Mouse (Mus musculus): ENCODE data around the gene Ngf.

Gene Ngf

DNA sequence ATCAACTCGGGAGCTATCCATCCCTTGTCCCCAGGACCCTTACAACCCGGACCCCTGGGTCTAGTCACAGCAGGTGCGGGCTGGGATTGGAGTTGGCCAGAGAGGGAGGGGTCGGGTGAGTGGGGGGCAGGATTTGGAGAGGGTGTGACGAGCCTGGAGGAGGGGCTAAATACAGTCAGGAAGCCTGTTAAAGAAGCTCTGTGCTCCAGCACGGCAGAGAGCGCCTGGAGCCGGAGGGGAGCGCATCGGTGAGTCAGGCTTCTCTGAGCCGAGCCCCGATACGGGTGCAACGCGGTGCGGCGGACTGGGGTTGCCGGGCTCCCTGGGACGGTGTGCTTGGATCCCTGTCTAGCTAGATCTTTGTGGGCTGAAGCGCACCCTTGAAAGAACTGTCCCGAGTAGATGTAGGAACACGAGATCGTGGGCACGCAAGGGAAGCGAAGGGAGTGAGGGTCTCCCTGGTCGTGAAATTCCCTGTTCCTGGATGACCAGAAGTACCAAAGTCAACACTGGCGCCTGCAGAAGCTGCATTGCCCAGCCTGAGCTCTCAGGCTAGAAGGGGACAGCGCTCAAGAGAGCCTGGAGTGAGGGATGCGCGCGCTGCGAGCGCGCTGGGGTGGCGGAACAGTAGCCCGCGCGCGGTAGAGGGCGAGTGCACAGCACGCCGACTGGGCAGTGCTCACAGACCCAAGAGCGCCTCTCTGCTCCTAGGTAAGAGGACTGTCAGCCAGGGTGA is at the start of gene Ngf:
Ngf (plus strand) TSS at position 207 of the 736 bp plus-strand sequence.
- no peak for DNase-seq

DNA sequence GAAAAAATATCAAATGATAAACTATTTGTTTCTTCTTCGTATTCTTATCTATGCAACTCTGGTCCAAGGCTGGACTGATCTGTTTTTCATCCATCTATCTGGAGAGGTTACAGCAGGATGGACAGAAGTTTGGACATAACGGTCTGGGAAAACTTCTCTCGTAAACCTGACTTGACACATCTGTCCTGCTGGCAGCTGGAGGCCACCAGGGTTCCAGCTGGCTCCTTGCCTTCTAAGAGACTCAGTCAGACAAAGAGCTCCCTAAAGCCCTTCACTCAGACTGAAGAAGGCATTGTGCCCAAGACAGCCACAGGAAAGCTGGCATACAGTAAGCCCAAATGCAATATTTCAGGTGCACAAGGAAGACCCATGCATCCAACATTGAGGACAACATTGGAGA is 24.2 kb upstream of the Ngf start:
- DNase-seq: no peak

DNA sequence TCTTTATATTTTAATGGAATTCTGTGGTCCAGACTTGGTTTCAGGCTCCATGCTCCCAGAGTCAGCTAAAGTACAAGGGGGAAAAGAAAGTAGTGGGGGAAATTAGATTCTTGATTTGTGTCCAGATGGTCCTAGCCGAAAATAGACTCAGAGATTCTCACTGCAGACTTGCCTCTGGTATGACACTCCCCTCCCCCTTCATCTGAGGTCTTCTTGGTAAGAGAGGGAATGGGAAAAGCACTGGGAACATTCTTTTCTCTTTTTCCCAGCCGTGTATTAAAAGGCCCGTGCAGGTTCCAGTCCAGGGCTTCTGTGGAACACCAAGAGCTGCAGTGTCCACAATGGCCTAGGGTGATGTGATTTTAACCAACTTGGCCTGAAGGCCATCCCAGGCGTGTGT is 23.0 kb upstream of the Ngf start:
- DNase-seq: no peak

DNA sequence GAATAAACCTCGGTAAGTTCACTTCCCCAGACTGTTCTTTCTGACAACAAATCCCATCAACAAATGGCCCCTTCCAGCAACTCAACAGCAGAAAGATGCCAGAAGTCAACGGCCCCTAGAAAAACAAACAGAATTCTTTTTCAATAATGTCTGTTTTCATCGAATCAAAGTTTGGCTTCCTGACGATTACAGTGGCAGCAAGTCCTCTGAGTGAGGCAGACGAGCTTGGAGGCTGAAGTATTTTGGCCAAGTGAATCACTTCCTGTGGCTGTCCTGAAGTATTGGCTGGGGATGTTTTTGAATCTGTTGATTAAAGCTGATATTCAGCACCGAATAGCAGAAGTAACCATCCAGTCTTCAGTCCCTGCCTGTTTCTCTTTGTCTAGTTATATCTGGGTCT is 15.2 kb upstream of the Ngf start:
- DNase-seq: no peak

DNA sequence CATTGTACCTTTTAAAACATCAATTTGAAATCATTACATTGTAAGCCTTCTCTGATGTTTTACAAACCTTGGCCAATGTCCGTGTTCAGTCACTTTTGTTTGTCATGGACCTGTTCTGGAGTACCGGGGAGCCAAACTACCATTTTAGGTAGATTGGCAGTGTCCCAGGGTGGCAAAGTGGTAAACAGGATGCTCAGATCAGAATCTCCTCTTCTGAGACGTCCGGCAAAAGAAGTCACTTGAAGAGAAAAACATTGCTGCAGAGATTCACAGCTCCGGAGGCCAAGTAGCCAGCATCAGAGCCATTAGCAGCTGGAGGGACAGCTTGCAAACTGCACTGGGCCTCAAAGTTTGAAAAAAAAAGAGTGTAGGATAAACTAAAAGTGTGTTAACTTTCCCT is 9.2 kb upstream of the Ngf start:
- no peak for DNase-seq

DNA sequence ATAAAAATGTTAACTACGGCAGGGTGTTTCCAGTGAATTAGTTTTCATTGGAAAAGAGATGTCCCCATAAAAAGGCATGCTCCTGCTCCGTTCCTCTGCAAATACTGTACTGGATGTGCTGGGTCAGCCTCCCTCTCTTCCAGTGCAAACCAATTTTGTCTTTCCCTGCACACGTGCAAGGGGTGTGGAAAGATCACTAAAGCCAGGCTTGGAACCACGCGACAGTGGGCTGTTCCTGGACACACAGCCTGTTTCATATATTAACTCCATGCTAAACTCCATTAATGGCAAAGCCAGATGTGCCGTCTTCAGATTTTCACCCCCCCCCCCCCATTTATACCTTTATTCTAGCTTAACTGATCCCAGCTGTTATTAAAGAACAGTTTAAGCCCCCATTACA is 8.7 kb upstream of the Ngf start:
- DNase-seq: no peak

DNA sequence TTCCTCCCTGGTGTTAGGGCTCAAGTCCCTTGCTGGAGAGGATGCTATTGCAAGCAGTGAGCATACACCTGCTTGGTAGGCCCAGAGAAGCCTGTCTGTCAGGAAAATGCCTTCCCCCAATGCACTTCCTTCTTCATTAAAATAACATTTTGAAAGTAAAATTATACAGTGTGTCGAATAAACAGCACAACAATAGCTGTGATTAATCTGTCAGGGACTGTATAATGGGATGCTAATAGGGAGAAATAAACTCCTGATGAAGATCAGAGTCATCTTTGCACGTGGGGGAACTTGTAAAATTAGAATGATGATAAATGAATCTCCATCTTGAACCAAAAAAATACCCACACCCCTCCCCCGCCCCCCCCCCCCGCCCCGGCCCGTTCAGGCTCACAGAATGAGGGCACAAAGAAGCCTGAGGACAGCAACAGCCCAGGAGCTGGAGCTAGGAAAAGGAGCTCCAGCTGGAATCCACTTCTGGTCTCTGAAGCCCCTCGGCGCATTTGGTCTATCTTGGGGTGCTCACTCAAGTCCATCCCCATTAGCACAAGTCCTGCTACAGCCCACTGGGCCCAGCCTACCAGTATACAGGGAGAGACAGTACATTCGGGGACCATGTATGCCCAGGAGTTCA is 6.9 kb upstream of the Ngf start:
- DNase-seq: no peak

DNA sequence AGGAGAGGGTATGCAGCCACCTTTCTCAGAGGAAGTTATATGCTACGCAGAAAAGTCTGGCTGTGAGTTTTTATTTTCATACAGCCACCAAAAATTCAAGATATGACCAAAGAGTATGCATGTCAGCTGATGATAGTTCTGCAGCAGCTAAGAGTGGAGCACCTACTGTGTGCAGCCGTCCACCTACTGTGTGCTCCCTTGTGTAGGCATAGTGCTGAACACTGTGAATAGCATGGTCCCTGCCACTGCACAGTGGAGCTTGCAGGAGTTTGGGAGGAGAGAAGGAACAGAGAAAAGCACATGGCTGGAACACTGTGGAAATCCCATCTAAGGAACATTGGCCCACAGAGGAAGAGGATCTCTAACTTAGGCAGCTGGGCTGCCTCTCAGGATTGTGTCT is 6.4 kb upstream of the Ngf start:
- DNase-seq: no peak

DNA sequence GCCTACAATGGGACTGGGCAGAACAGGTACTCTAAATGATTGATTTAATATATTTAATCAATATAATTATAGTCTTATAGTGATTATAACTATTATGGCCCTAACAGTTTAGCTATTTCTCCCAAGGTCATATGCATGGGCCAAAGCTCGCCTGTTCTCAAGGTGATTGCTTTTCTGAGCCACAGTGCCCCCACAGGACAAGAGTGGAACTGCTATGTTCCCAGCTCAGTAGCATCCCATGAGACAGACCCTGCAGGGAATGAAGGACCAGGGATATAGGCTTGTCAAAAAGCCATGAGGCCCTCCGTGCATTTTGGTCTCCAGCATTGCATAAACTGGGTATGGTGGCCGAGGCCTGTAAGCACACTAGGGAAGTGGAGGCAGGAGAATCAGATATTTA is 3.1 kb upstream of the Ngf start:
- DNase-seq: peak; percentile 17

DNA sequence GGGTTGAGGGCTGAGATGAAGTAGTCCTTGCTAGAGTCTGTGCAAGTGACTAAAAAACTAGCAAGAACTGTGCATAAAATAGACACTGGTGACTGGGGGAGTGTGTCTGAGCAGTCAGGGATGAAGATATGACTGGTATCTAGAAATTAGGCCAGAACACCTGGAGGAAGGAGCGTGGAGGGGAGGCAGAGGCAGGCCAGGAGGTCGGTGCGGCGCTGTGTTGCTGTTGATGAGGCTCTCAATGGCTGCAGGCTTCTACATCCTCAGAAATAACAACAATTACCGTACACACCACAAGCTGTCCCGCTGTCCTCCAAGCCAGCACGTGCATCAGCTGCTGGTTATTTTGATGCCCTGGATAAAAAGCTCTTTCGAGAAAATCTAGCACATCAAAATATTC is 2.6 kb upstream of the Ngf start:
- no peak for DNase-seq

DNA sequence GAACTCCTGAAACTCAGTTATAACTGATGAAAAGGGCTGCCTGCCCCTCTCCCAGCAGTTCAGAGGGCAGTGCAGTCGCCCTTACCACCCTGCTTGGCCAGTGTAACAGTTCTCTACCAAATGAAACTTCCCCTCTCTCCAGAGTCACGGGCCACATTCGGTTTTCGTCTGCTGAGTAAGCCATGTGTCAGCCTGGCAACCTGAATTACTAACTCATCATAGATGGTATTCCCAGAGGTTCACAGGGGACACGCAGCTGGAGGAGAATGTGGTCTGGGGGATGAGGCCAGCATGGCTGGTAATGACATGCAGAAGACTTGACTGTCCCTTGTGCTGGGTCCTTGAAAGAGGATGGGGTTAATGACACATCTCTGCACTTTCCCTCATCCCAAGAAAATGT is 1.5 kb downstream of the Ngf start:
- DNase-seq: no peak

DNA sequence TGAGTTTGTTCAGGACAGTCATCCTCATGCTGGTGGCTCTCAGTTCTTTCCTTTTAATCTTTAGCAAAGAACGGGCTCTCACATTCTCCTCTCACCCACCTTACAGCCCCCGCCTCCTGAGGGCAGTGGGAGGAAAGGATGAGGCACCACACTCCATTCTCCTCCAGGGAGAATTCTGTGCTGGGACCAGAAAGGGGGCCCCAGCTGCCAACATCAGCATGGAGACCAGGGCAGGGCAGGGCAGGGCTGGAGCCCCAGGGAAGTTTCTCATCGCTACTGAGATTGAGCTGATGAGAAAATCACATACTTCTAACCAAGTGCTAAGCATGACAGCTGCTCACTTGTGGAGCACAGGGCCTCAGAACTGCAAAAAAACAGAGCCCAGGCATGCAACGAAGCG is 2.1 kb downstream of the Ngf start:
- no peak for DNase-seq

DNA sequence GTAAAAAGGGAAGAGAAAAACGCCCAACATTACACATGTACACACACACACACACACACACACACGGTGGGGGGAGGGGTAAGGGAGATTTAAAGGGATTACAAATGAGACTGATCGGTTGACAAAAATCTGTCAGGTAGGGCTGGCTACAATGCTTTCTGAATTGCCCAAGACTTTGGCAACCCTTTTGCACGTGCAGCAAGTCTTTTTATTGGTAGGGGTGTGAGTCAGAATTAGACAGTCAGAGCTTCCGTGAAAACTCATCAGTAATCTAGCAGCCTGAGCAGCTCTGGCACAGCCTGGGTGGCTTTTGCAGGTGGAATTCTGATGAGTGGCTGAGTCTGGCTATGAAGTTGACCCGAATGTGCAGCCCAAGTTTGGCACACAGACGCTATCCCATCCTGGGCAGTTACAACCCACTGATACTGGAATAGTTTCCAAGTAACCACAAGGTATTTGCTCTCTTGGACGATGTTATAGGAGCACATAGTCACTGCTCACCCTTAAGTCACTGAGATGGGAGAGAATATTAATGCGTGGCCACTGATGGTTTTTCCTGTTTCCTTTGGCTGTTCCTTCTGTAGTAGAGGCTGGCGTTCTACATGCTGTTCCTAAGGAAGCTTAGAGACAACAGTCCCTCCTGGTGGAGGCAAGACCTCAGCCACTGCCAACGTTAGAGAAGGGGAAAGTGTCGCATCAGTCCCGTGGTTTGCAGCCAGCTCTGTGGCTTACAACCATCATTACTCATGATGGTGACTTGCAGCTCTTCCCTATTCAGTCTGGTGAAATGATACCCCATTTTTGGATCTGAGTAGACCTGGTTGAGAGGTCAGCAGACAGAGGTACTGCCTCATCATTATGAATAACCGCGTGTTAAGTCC is 4.8 kb downstream of the Ngf start:
- DNase-seq: peak; percentile 5

DNA sequence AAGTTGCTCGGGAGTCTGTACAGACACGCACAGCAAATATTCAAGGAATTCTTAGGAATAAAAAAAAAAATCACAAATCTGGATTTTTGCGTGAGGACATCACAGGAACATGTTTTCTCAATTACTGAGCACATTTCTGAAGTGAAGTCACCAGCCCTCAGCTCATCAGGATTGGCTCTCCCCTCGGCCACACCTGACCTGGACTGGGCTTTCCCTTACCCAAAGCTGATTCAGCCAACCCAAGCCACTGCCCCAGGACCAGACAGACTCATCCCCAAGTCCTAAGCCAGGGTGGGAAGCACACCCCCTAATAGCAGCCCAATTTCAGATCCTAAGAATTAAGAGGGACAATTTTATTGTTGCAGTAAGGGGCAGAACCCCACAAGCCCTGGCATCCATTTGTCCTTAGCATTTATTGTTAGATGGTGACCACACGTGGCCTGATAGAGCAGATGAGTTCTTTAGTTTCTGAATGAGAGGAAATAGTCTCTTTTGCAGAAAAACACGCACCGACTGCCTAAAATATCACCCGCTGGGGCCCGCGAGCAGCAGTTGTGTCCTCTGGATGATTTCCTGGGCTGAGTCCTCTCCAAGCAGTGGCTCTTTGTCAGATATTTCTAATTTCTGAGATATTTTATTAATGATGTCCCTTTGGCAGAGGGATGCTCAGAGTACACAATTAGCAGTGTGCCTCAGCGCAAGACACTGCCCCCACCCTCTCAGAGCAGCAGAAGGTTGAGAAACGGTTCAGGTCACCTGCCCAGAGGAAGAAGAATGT is 8.4 kb downstream of the Ngf start:
- DNase-seq: no peak

DNA sequence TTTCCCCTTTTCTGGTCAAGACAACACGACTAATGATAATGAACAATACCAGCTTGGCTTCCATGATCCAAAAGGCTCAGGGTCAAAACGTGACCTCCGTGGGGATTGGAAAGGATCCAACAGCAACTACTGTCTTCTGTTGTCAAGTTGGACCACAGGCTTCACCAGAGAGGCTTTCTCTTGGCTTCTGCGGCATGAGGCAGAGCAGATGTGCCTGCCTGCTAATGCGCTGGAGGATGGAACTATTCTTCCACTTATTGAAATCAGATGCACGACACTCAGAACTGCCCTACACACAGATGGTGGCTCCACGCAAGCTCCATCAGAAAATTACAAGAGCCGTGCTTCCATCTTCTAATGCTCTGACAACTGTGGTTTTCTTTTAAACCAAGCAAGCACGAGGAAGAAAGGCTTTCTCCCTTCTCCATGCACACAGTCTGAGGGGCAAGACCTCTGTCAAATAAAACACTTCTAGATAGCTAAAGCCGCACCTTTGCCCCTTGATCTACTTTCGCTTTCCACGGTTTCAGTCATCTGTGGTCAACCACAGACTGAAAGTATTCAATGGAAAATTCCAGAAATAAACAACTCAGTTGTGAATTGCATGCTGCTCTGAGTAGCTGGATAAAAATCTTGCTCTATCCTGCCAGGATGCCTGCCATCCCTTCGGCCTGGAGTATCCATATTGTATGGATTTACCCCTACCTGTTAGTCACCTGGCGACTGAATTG is 20.8 kb downstream of the Ngf start:
- DNase-seq: no peak

DNA sequence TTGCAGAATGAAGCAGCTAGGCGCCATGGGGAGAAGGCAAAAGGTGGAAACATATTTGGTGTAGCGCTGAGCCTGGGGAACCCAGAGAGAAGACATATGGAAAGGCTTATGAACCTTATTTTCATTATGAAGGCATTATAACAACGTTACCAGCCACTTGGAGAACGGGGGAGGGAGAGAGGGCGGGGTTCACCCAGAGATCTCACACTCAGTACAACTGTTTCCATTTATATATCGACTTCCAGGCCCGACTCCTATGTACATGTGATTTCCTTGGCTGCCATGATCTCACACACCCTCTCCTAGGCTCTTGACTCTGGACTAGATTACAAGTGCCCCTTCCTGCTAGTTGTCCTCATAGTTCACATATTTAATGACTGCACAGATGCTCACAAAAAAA is 28.4 kb downstream of the Ngf start:
- no peak for DNase-seq

DNA sequence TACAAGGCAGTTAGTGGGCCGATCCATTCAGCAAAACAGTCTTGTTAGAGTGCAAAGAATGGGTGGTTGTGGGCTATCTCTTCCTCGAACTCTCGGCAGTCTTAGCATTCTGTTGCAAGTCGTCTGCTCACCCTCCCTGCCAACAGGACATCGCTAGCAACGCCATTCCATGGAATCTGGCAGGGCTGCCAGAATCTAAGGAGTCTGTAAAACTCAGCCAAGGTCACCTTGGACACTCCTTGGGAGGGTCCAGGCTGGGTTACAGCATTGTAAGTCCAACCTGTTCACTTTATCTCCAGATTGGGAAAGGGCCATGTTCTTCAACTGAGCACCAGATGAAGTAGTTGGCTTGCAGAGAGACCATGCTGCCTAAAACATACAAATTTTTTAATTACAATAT is 29.2 kb downstream of the Ngf start:
- no peak for DNase-seq

DNA sequence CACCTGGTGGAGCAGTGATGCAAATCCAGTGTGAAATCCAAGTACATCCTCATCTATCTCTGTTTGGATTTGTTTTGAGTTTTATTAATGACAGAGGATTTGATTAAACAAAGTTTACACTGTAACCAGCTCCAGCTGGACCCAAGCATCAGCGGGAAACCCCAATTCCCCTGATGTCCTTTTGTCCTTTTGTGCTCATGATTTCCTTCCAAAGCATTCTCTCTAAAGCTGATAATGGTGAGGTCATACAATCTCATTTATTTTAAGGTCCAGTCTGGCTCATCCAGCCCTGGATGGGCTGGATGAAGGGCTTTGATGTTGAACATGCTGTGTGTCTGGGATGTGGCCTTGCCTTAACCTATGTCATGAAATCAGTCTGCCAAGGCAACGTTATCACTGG is 30.3 kb downstream of the Ngf start:
- DNase-seq: no peak

DNA sequence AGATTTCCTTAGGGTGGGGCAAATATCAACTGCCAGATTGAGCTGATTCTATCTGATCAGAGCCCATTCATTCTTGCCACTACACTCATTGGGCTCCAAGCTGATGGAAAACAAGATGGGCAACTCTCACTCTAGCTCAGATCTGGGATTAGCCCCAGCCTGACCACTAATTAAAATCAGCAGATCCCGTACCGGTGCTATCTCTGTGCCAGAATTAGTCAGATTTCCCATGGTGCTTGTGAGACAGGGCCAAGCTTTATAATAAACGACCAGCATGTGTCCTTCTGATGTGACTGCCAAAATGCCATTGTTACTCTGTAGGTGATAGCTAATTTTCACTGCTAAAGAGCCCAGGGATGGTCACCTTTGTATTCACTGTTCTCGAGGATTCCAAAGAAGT is 31.5 kb downstream of the Ngf start:
- DNase-seq: no peak

DNA sequence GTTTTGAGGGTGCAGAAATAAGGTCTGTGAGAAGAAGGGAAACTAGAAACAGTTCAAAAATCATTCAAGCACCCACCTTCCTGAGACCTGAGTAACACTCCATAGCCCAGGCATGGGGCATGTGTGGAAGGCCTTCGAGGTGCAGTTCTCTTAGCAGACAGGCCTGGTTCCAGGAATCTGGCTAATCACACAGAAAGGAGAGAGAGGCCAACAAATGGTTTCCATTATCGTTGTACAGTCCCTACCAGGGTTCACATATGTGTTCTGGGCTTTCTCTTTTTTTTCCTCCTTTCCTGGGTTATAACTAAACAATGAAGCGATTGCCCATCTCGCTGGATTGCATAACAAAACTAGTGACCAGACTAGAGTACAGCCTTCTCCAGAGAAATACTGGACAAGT is 35.4 kb downstream of the Ngf start:
- no peak for DNase-seq

DNA sequence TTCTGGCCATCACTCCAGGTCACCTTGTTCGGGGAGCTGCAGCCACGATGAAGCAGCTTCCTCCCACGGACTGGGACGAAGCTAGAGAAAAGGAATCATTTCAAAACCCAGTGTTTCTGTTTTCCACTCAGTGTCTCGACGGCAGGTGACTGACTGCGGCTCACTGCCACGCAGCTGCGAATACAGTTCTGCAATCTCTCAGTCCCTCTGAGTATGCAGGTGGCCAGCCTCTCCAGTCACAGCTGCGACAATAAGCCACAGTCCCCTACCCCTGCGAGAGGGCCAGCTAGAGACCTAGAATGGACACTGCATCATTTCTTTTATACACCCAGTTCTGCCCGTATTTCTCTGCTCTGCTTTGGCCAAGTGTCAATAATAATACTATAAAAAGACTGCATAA is 36.3 kb downstream of the Ngf start:
- no peak for DNase-seq

DNA sequence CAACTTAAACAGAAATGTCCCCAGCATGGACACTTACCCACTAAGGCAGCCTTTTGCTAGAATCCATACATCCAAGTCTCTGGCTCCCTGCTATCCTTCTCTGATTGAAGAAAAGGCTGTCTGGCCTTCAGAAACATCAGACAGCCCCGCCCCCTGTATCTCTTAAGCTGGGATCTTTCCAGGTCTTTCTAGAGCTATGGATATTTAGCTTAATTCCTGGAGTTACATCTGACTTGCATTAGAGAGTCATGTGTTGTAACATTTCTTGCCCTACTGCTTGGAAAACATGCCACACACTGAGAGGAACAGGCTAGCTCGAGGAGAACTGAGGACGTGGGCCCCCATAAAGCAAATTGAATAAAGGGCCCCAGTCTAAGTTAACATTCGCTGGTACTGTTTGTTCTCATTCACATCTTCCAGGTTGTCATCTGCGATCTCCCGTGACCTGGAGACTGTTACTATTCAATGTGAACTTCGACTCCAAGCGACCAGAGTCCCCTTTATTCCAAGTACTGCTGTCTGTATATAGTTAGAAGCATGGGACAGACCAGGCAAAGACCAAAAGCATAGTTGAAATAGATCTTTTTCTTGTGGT is 38.0 kb downstream of the Ngf start:
- no peak for DNase-seq
